ENCODE assay signal across 8 mouse cellular contexts in the genomic region with DNA sequence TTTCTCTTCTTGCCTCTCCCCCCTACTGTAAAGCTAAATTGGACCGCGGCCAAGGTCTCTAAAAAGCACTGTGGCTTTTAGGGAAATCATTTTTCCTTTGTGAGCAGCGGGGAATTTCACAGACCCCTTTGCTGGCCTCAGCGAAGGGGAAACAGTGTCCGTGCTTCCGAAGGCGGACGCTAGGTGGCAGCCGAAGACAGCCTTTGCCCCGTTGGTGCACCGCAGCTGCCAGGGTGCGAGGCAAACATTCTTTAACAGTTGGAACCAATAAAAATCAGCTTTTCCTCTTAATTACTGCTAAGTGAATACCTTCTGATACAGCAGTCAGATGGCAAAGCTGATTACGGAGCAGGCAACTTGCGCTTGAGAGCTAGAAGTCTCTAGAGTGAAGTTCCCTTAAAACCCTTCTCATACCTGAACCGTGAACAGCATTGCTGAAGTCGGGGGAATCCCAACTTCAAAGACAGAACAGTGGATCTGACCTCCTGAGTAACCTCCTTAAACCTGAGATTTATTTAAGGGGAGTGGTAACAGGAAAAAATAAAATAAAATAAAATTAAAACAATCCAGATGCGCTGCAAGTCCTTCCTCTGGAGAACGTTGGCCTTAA.
DNase-seq lines count a peak whose midpoint lies in the region; ATAC-seq and TF ChIP-seq lines count a peak whose summit lies in the region.

No protein-coding gene starts in this region.

- H3K4me1 ChIP-seq in heart, adult 2 months (ENCODE audit: control insufficient read depth, insufficient read depth, low read length): no peaks in the 10 kb centered on the region
- no peaks in the 10 kb centered on the region for H3K4me1 ChIP-seq in limb, embryonic 11.5 days (ENCODE audit: control insufficient read depth, insufficient read depth, low read length)
- peaks cover 9% of the 10 kb centered on the region for H3K4me1 ChIP-seq in midbrain, embryonic 16.5 days (ENCODE audit: control insufficient read depth, insufficient read depth, low read length)

- H3K9ac ChIP-seq in heart, adult 2 months (ENCODE audit: low read depth, low read length): no peak overlapping the region
- no peak overlapping the region for H3K9ac ChIP-seq in limb, embryonic 11.5 days (ENCODE audit: low read length)
- H3K9ac ChIP-seq in midbrain, embryonic 16.5 days (ENCODE audit: low read depth, low read length): peak overlapping the region; percentile 56

- H3K27ac ChIP-seq in heart, adult 2 months: no peak overlapping the region
- H3K27ac ChIP-seq in limb, embryonic 11.5 days (replicated peaks; ENCODE audit: low read depth, low read length): no peak overlapping the region
- H3K27ac ChIP-seq in midbrain, embryonic 16.5 days (ENCODE audit: low read length): peak overlapping the region; percentile 58; the same call in 1 of the 2 replicates

- H3K4me2 ChIP-seq in limb, embryonic 11.5 days (ENCODE audit: low read depth, severe bottlenecking): peak overlapping the region; percentile 33; the same call in 1 of the 2 replicates
- peak overlapping the region; percentile 61 for H3K4me2 ChIP-seq in midbrain, embryonic 16.5 days (ENCODE audit: low read length)

- no peaks in the 10 kb centered on the region for H3K79me2 ChIP-seq in heart, adult 2 months (replicated peaks; ENCODE audit: control insufficient read depth, insufficient read depth, low read length)

- H3K9me3 ChIP-seq in limb, embryonic 11.5 days (ENCODE audit: control insufficient read depth, low read length): no peaks in the 10 kb centered on the region
- H3K9me3 ChIP-seq in midbrain, embryonic 16.5 days (replicated peaks; ENCODE audit: control insufficient read depth, low read length, poor library complexity, severe bottlenecking): no peaks in the 10 kb centered on the region

- WGBS in heart, adult 2 months: 18% methylated on average over 18 of the region's 18 CpGs
- 7% methylated on average over 18 of the region's 18 CpGs for WGBS in limb, embryonic 11.5 days
- 11% methylated on average over 18 of the region's 18 CpGs for WGBS in midbrain, embryonic 16.5 days

- no peak for TF ChIP-seq POLR2A in heart, adult 2 months (IDR thresholded peaks at IDR 0.05; ENCODE audit: insufficient read depth, low read depth, low read length)

- DNase-seq in urinary bladder, adult 18-20 months (ENCODE audit: low spot score in 2 of 2): peak; percentile 9 to 50
- DNase-seq in urinary bladder, postnatal 10 days (ENCODE audit: low spot score): no peak
- peak; percentile 94 for DNase-seq in embryo, embryonic 10 days (ENCODE audit: low spot score)
- peak; percentile 9 to 60 for DNase-seq in heart, adult 2 months
- DNase-seq in kidney, adult 8-10 months: peak; percentile 6 to 51
- peak; percentile 93 for DNase-seq in limb, embryonic 11.5 days (ENCODE audit: low spot score)
- DNase-seq in testis, postnatal 14 days (ENCODE audit: low spot score): peak; percentile 54

- peak; percentile 65; the same call in 1 of the 2 replicates for ATAC-seq in limb, embryonic 11.5 days (ENCODE audit: insufficient number of reproducible peaks, low FRiP score, low TSS enrichment, low read depth)
- peak; percentile 93 for ATAC-seq in midbrain, embryonic 16.5 days

- peak; percentile 95 for TF ChIP-seq CTCF in heart, adult 2 months (IDR thresholded peaks at IDR 0.05)

- H3K27me3 ChIP-seq in heart, adult 2 months (ENCODE audit: control insufficient read depth, insufficient read depth, low read length): no peaks in the 10 kb centered on the region
- 0 out of 2 replicates have a peak, but pooled peaks cover 3% of the 10 kb centered on the region for H3K27me3 ChIP-seq in limb, embryonic 11.5 days (ENCODE audit: control insufficient read depth, insufficient read depth, low read length)
- peaks cover 3% of the 10 kb centered on the region for H3K27me3 ChIP-seq in midbrain, embryonic 16.5 days (ENCODE audit: control insufficient read depth, insufficient read depth, low read depth, low read length)

- H3K36me3 ChIP-seq in heart, adult 2 months (ENCODE audit: control insufficient read depth, insufficient read depth, low read length): no peaks in the 10 kb centered on the region
- H3K36me3 ChIP-seq in limb, embryonic 11.5 days (ENCODE audit: control insufficient read depth, insufficient read depth, low read length): no peaks in the 10 kb centered on the region
- no peaks in the 10 kb centered on the region for H3K36me3 ChIP-seq in midbrain, embryonic 16.5 days (ENCODE audit: control insufficient read depth, insufficient read depth, low read length)

- H3K4me3 ChIP-seq in heart, adult 2 months: no peak overlapping the region
- no peak overlapping the region for H3K4me3 ChIP-seq in limb, embryonic 11.5 days (ENCODE audit: low read depth, low read length)
- H3K4me3 ChIP-seq in midbrain, embryonic 16.5 days (ENCODE audit: low read depth, low read length): peak overlapping the region; percentile 35

- intact Hi-C loops in heart, adult 2 months (cut with DNase I): loop anchor here (2.0 to 10.0 kb wide), 2 partner anchors 1469 to 1927 kb away; no protein-coding TSS in a partner anchor

- TF ChIP-seq EP300 in heart, adult 2 months (IDR thresholded peaks at IDR 0.05; ENCODE audit: insufficient read depth, low read depth, low read length): no peak
